Mouse (Mus musculus) CH12.LX (cell line): ENCODE results near the gene Grhl1. TPM values are rescaled to one million over a fixed set of nuclear protein-coding genes. Genes with fewer than 3 reads are reported as not detected.

Experiments used
- DNase-seq: peaks from one replicate; pipeline ENCODE4 v3.0.0-alpha.2; 2013; ENCODE audit errors: extremely low read depth
- H3K27ac ChIP-seq: 2 replicates; pipeline ENCODE4 v1.5.1; 2012; ENCODE audit warnings: low read depth, mild to moderate bottlenecking, control low read depth, moderate library complexity; ENCODE audit not compliant: insufficient read depth
- H3K27me3 ChIP-seq: replicated peaks from 2 replicates; pipeline ENCODE3; 2012; ENCODE audit warnings: inconsistent platforms
- H3K36me3 ChIP-seq, 2 experiments: replicated peaks in 1 of 2; 2 replicates each; pipeline versions ENCODE3 to v1.6.1; 2012; ENCODE audit warnings: inconsistent platforms in 1 of 2, low read length in 1 of 2, mild to moderate bottlenecking in 1 of 2, mixed read lengths in 1 of 2, moderate library complexity in 1 of 2; ENCODE audit not compliant: control insufficient read depth in 1 of 2, insufficient read depth in 1 of 2
- H3K4me1 ChIP-seq, 2 experiments: 2 replicates each; pipeline ENCODE4 v1.6.1; 2012; ENCODE audit warnings: inconsistent platforms in 1 of 2, moderate library complexity in 1 of 2; ENCODE audit not compliant: insufficient read depth in 2 of 2, control insufficient read depth in 1 of 2
- H3K4me2 ChIP-seq: 2 replicates; pipeline ENCODE4 v1.6.1; 2012; ENCODE audit warnings: low read depth, mild to moderate bottlenecking, control low read depth; ENCODE audit not compliant: poor library complexity, insufficient read depth, severe bottlenecking
- H3K4me3 ChIP-seq, 3 experiments: fragments of 150-350 bp in 1 of 3; sonication (generic) in 1 of 3; replicated peaks in 1 of 3; 2 replicates each; pipeline versions ENCODE3 to v1.5.1; 2011 to 2012; ENCODE audit warnings: low read depth in 2 of 3, low read length in 2 of 3, mild to moderate bottlenecking in 2 of 3, moderate library complexity in 2 of 3, control low read depth in 1 of 3, improper control_type of control experiment in 1 of 3, inconsistent platforms in 1 of 3, mixed read lengths in 1 of 3; ENCODE audit not compliant: poor library complexity in 1 of 3
- H3K79me2 ChIP-seq: replicated peaks from 2 replicates; pipeline ENCODE4 v1.6.1; 2012; ENCODE audit warnings: mild to moderate bottlenecking, moderate library complexity; ENCODE audit not compliant: control insufficient read depth, poor library complexity, insufficient read depth, severe bottlenecking; ENCODE audit errors: extremely low read depth
- H3K9ac ChIP-seq: 2 replicates; pipeline ENCODE4 v1.6.1; 2012; ENCODE audit warnings: low read depth, mild to moderate bottlenecking, control low read depth, moderate library complexity; ENCODE audit not compliant: insufficient read depth
- H3K9me3 ChIP-seq: replicated peaks from 2 replicates; pipeline ENCODE3; 2012; ENCODE audit warnings: low read length, inconsistent platforms, mixed read lengths
- BHLHE40 ChIP-seq: IDR thresholded peaks from 2 replicates; pipeline ENCODE4 v1.6.1; 2011; ENCODE audit warnings: mild to moderate bottlenecking, low read depth, low read length, improper control_type of control experiment
- CHD1 ChIP-seq: IDR thresholded peaks from 2 replicates; pipeline ENCODE4 v1.6.1; 2012; ENCODE audit warnings: low read depth, low read length, improper control_type of control experiment, inconsistent platforms
- CHD2 ChIP-seq: IDR thresholded peaks from 2 replicates; pipeline ENCODE4 v1.6.1; 2011; ENCODE audit warnings: low read length, improper control_type of control experiment
- CTCF ChIP-seq, 2 experiments: IDR thresholded peaks in 1 of 2; conservative IDR thresholded peaks in 1 of 2; 2 replicates each; pipeline ENCODE4 v1.5.1; 2011 to 2012; ENCODE audit warnings: low read depth in 2 of 2, low read length in 2 of 2, improper control_type of control experiment in 1 of 2, inconsistent platforms in 1 of 2, mild to moderate bottlenecking in 1 of 2, moderate library complexity in 1 of 2
- E2F4 ChIP-seq: IDR thresholded peaks from 2 replicates; pipeline ENCODE4 v1.6.1; 2011; ENCODE audit warnings: low read depth, low read length, improper control_type of control experiment; ENCODE audit not compliant: insufficient replicate concordance
- ELF1 ChIP-seq: IDR thresholded peaks from 2 replicates; pipeline ENCODE4 v1.6.1; 2014; ENCODE audit warnings: low read depth, mild to moderate bottlenecking, inconsistent platforms, low read length, improper control_type of control experiment
- EP300 ChIP-seq: IDR thresholded peaks from 2 replicates; pipeline ENCODE4 v1.6.1; 2011; ENCODE audit warnings: low read length, improper control_type of control experiment
- ETS1 ChIP-seq: conservative IDR thresholded peaks from 2 replicates; pipeline ENCODE4 v1.6.1; 2012; ENCODE audit warnings: low read depth, mild to moderate bottlenecking, inconsistent platforms, low read length, improper control_type of control experiment, moderate library complexity
- GABPA ChIP-seq: IDR thresholded peaks from 2 replicates; pipeline ENCODE4 v1.6.1; 2012; ENCODE audit warnings: low read depth, low read length, improper control_type of control experiment, inconsistent platforms; ENCODE audit not compliant: insufficient replicate concordance
- HCFC1 ChIP-seq: IDR thresholded peaks from 2 replicates; pipeline ENCODE4 v1.6.1; 2012; ENCODE audit warnings: low read depth, mild to moderate bottlenecking, inconsistent platforms, low read length, improper control_type of control experiment
- IRF4 ChIP-seq: IDR thresholded peaks from 2 replicates; pipeline ENCODE4 v1.6.1; 2014; ENCODE audit warnings: low read depth, mild to moderate bottlenecking, inconsistent platforms, low read length, improper control_type of control experiment
- JUN ChIP-seq: IDR thresholded peaks from 2 replicates; pipeline ENCODE4 v1.6.1; 2011; ENCODE audit warnings: low read depth, mild to moderate bottlenecking, low read length, improper control_type of control experiment, moderate library complexity; ENCODE audit not compliant: insufficient read depth
- JUND ChIP-seq: conservative IDR thresholded peaks from 2 replicates; pipeline ENCODE4 v1.6.1; 2011; ENCODE audit warnings: low read depth, low read length, improper control_type of control experiment
- KAT2A ChIP-seq: IDR thresholded peaks from 2 replicates; pipeline ENCODE4 v1.6.1; 2012; ENCODE audit warnings: low read length, improper control_type of control experiment, inconsistent platforms; ENCODE audit not compliant: insufficient replicate concordance
- MAFK ChIP-seq: IDR thresholded peaks from 2 replicates; pipeline ENCODE4 v1.6.1; 2011; ENCODE audit warnings: low read length, improper control_type of control experiment; ENCODE audit not compliant: insufficient replicate concordance
- MAX ChIP-seq: IDR thresholded peaks from 2 replicates; pipeline ENCODE4 v1.6.1; 2011; ENCODE audit warnings: low read length, improper control_type of control experiment
- MAZ ChIP-seq: IDR thresholded peaks from 2 replicates; pipeline ENCODE4 v1.6.1; 2012; ENCODE audit warnings: low read depth, mild to moderate bottlenecking, inconsistent platforms, low read length, improper control_type of control experiment, moderate library complexity
- MXI1 ChIP-seq: IDR thresholded peaks from 2 replicates; pipeline ENCODE4 v1.6.1; 2011; ENCODE audit warnings: mild to moderate bottlenecking, low read depth, low read length, improper control_type of control experiment
- MYC ChIP-seq: IDR thresholded peaks from 2 replicates; pipeline ENCODE4 v1.6.1; 2011; ENCODE audit warnings: low read depth, mild to moderate bottlenecking, improper control_type of control experiment, low read length
- NELFE ChIP-seq: IDR thresholded peaks from 2 replicates; pipeline ENCODE4 v1.6.1; 2011; ENCODE audit warnings: low read depth, low read length, improper control_type of control experiment
- NRF1 ChIP-seq: IDR thresholded peaks from 2 replicates; pipeline ENCODE4 v1.6.1; 2014; ENCODE audit warnings: low read depth, mild to moderate bottlenecking, inconsistent platforms, low read length, improper control_type of control experiment, moderate library complexity
- PAX5 ChIP-seq: IDR thresholded peaks from 2 replicates; pipeline ENCODE4 v1.6.1; 2012; ENCODE audit warnings: low read length, inconsistent platforms, mixed read lengths
- POLR2A ChIP-seq: IDR thresholded peaks from 2 replicates; pipeline ENCODE4 v1.6.1; 2011; ENCODE audit warnings: low read depth, mild to moderate bottlenecking, improper control_type of control experiment, low read length
- POLR2AphosphoS2 ChIP-seq: IDR thresholded peaks from 2 replicates; pipeline ENCODE4 v1.6.1; 2011; ENCODE audit warnings: low read depth, low read length, improper control_type of control experiment
- RCOR1 ChIP-seq: conservative IDR thresholded peaks from 2 replicates; pipeline ENCODE4 v1.6.1; 2012; ENCODE audit warnings: low read depth, mild to moderate bottlenecking, inconsistent platforms, low read length, improper control_type of control experiment
- SIN3A ChIP-seq: IDR thresholded peaks from 2 replicates; pipeline ENCODE4 v1.6.1; 2012; ENCODE audit warnings: low read length, improper control_type of control experiment, inconsistent platforms
- SMC3 ChIP-seq: IDR thresholded peaks from 2 replicates; pipeline ENCODE4 v1.6.1; 2011; ENCODE audit warnings: low read depth, low read length, improper control_type of control experiment
- TBP ChIP-seq: conservative IDR thresholded peaks from 2 replicates; pipeline ENCODE4 v1.6.1; 2011; ENCODE audit warnings: low read depth, low read length, improper control_type of control experiment
- TCF12 ChIP-seq: IDR thresholded peaks from 2 replicates; pipeline ENCODE4 v1.6.1; 2014; ENCODE audit warnings: low read depth, mild to moderate bottlenecking, inconsistent platforms, low read length, improper control_type of control experiment
- UBTF ChIP-seq: IDR thresholded peaks from 2 replicates; pipeline ENCODE4 v1.6.1; 2012; ENCODE audit warnings: low read depth, mild to moderate bottlenecking, inconsistent platforms, low read length, improper control_type of control experiment, moderate library complexity
- USF1 ChIP-seq: IDR thresholded peaks from 2 replicates; pipeline ENCODE4 v1.6.1; 2014; ENCODE audit warnings: low read depth, mild to moderate bottlenecking, inconsistent platforms, low read length, improper control_type of control experiment
- USF2 ChIP-seq: conservative IDR thresholded peaks from 2 replicates; pipeline ENCODE4 v1.6.1; 2011; ENCODE audit warnings: low read depth, low read length, improper control_type of control experiment
- ZC3H11A ChIP-seq: IDR thresholded peaks from 2 replicates; pipeline ENCODE4 v1.6.1; 2012; ENCODE audit warnings: low read depth, mild to moderate bottlenecking, inconsistent platforms, low read length, improper control_type of control experiment
- ZMIZ1 ChIP-seq: IDR thresholded peaks from 2 replicates; pipeline ENCODE4 v1.6.1; 2012; ENCODE audit warnings: low read depth, mild to moderate bottlenecking, inconsistent platforms, low read length, improper control_type of control experiment
- ZNF384 ChIP-seq: IDR thresholded peaks from 2 replicates; pipeline ENCODE4 v1.6.1; 2012; ENCODE audit warnings: low read depth, low read length, improper control_type of control experiment, inconsistent platforms
- dilution Hi-C: fragments of 300-500 bp; cut with MboI; formaldehyde crosslinking; loops from 2 replicates; pipeline ENCODE4 v1.14.3; 2020; ENCODE audit warnings: low sequenced_read_pairs; ENCODE audit not compliant: extremely low pct_unique_long_range_greater_than_20kb, extremely low pct_ligation_motif_present
- in situ Hi-C: fragments of 300-500 bp; cut with MboI; formaldehyde crosslinking; loops from 3 replicates; pipeline ENCODE4 v1.14.3; 2019; ENCODE audit warnings: low sequenced_read_pairs, low pct_ligation_motif_present, low pct_unique_long_range_greater_than_20kb, mixed read lengths
- polyA plus RNA-seq: library from polyadenylated mRNA; unstranded; fragments of >175 nt; gene quantifications from 2 replicates; pipeline ENCODE4 v1.2.1, GENCODE M21; 2012; ENCODE audit warnings: low read depth; ENCODE audit not compliant: insufficient read length
- total RNA-seq, 2 experiments: library from RNA; depleted of rRNA; stranded (reverse); fragments of 300-350 nt in 1 of 2; fragments of >200 nt in 1 of 2; gene quantifications; 2 replicates each; pipeline ENCODE4 v1.2.3; 2012 to 2014

Grhl1 gene
- total and polyA plus RNA-seq, 3 experiments = 0.54 to 1.3 (median 0.66) TPM

DNA sequence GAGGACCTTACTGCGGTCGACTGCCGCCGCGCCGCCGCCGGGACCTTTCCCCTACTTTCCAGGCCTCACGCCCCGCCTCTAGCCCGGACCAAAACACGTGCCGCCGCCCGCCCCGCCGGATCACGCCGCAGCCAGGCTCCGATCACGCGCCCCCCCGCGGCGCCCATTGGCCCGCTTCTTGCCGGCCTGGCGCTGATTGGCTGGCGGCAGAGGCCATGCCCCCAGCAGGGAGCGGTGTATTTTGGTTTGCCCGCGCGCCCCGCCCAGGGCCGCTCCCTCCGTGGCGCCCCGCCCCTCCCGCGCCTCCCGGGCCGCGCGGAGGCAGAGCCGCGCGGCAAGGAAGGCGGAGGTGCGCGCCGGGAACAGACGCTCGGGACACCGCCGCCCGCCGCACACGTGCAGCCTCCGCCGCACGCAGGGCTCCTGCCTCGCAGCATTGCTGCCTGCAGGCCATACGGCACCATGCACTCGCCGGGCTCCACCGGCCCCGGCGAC, 79.0 kb downstream of the Grhl1 start, which contains the start of gene Klf11 (continued):
- TF ChIP-seq UBTF = no peak
- peak; percentile 53 for TF ChIP-seq ETS1
- TF ChIP-seq MAFK = no peak
- TF ChIP-seq ZC3H11A = no peak
- peak; percentile 99 for TF ChIP-seq BHLHE40
- TF ChIP-seq SMC3 = no peak
- no peak for TF ChIP-seq RCOR1
- TF ChIP-seq HCFC1 = no peak
- no peak for TF ChIP-seq MYC
- no peak for TF ChIP-seq GABPA
- no peak for TF ChIP-seq PAX5
- peak; percentile 43 for TF ChIP-seq IRF4
- no peak; the same call in 1 of the 2 replicates for TF ChIP-seq MAX
- TF ChIP-seq TBP = no peak

DNA sequence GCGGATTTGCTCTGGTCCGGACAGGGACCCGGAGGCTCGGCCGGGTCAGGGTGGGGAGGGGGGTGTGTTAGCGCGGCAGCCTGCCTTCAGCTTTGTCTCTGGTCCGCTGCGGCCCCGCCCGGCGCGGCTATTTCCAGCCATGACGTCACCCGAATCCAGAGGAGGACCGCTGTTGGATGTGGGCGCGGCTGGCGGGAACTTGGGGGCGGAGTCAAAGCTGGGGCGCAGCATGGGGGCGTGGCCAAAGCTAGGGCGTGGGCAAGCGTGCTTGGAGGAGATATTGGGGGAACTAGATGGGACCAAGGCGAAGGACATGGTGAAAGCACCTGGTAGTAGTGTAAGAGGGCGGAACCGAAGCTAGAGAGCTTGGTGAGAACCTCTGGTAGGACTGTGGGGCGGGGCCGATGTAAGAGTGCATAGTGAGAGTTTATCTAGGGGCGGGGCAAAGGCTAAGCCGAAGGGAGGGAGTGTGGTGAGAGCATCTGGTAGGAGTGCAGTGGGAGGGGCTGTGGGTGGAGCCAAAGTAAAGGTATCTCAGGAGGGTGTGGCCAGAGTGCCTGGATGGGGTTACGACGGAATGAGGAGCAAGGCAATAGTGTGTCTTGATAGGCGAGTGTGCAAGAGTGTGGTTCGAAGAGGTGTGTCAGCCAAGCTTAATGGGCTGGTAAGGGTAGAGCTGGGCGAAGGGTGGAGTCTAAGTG, 79.7 kb downstream of the Grhl1 start:
- Histone ChIP-seq H3K9me3 (no peaks in the 10 kb centered on the region), H3K4me3 (peak overlapping the region; percentile 60 to 93 (median 92)), H3K9ac (peak overlapping the region; percentile 58), H3K4me2 (peak overlapping the region; percentile 14), H3K27ac (peak overlapping the region; percentile 89), H3K4me1 (peaks cover 32 to 60% of the 10 kb centered on the region in 2 experiments), H3K27me3 (no peaks in the 10 kb centered on the region), H3K36me3 (peaks cover 14 to 33% of the 10 kb centered on the region in 2 experiments), H3K79me2 (peaks cover 14% of the 10 kb centered on the region)
- DNase-seq = peak; percentile 98
- dilution Hi-C loops = no loop called here
- in situ Hi-C loops = no loop called here
- TF ChIP-seq RCOR1 (no peak), SIN3A (peak; percentile 44; the same call in 1 of the 2 replicates), TBP (0 out of 2 replicates have a peak, but pooled peaks have one; percentile 29), IRF4 (no peak; the same call in 1 of the 2 replicates), ZMIZ1 (no peak), USF1 (no peak), GABPA (no peak), ZNF384 (no peak), NRF1 (peak; percentile 35; the same call in 1 of the 2 replicates), CHD2 (0 out of 2 replicates have a peak, but pooled peaks have one; percentile 22), MAZ (peak; percentile 86; the same call in 1 of the 2 replicates), MYC (no peak), E2F4 (peak; percentile 66; the same call in 1 of the 2 replicates), MXI1 (no peak; the same call in 1 of the 2 replicates), USF2 (no peak), CTCF (conservative IDR thresholded peaks at IDR 0.05 in 1 of 2, IDR thresholded peaks at IDR 0.05 in 1 of 2; ENCODE audit: low read depth in 2 of 2, low read length in 2 of 2) (no peak), POLR2A (no peak), KAT2A (no peak), NELFE (no peak), HCFC1 (no peak), POLR2AphosphoS2 (no peak), CHD1 (0 out of 2 replicates have a peak, but pooled peaks have one; percentile 79), EP300 (0 out of 2 replicates have a peak, but pooled peaks have one; percentile 21), JUN (peak; percentile 50), JUND (no peak; the same call in 1 of the 2 replicates), TCF12 (0 out of 2 replicates have a peak, but pooled peaks have one; percentile 8), ZC3H11A (no peak), ETS1 (no peak; the same call in none of the 2 replicates), ELF1 (no peak)
